Mouse (Mus musculus) C2C12 (cell line): ENCODE measurements at regions not wholly inside any gene's neighbourhood (a gene's known extent, or its start where the extent isn't known, plus 50 kb on each side); places are given as distances from the start of the nearest gene placed in this dataset.

Source experiments
- CTCF ChIP-seq: IDR thresholded peaks from one replicate; pipeline ENCODE4 v1.5.1; 2011; ENCODE audit not compliant: control insufficient read depth, insufficient read depth, insufficient read length
- FOSL1 ChIP-seq: IDR thresholded peaks from one replicate; pipeline ENCODE4 v1.8.0; 2011; ENCODE audit warnings: mild to moderate bottlenecking, low read length; ENCODE audit not compliant: poor library complexity, insufficient read depth, severe bottlenecking
- MAX ChIP-seq: IDR thresholded peaks from one replicate; pipeline ENCODE4 v1.6.1; 2011; ENCODE audit warnings: mild to moderate bottlenecking, control low read depth
- MYOG ChIP-seq: IDR thresholded peaks from one replicate; pipeline ENCODE4 v1.6.1; 2011; ENCODE audit not compliant: control insufficient read depth, insufficient read length; ENCODE audit errors: extremely low read depth
- USF1 ChIP-seq: IDR thresholded peaks from one replicate; pipeline ENCODE4 v1.6.1; 2011; ENCODE audit warnings: low read depth, mild to moderate bottlenecking, control low read depth, moderate library complexity

- TF ChIP-seq MAX = no peak
- no peak for TF ChIP-seq MYOG
- no peak for TF ChIP-seq CTCF
- TF ChIP-seq USF1 = no peak
- no peak for TF ChIP-seq FOSL1
These were observed 72.9 kb upstream of the Tlk1 start for GRCm38 (mm10) chr2:70898396-70898795.
